Mouse (Mus musculus) liver (tissue): Measurements from ENCODE around the gene Exosc10.
A peak's percentile ranks its signal among the peaks of the same experiment; 100 is the strongest.

ENCODE experiments used
- DNase-seq: peaks from one replicate; pipeline ENCODE4 v3.0.0-alpha.2; 2020; ENCODE audit warnings: mixed read lengths

Exosc10 gene

GRCm38 (mm10) chr4:148558297-148559000 lies at the start of gene Exosc10:
Exosc10 (plus strand) TSS chr4:148558429.
- DNase-seq: peak; percentile 93

GRCm38 (mm10) chr4:148509450-148510084 lies 48.7 kb upstream of the Exosc10 start:
- DNase-seq: no peak

GRCm38 (mm10) chr4:148510691-148511090 lies 47.5 kb upstream of the Exosc10 start:
- DNase-seq: no peak

- DNase-seq: no peak
These were observed 46.9 kb upstream of the Exosc10 start for GRCm38 (mm10) chr4:148511334-148511733.

GRCm38 (mm10) chr4:148513021-148513559 lies 45.1 kb upstream of the Exosc10 start:
- DNase-seq: no peak

- no peak for DNase-seq
These were observed 42.9 kb upstream of the Exosc10 start for GRCm38 (mm10) chr4:148515313-148515712.

- no peak for DNase-seq
These were observed 40.4 kb upstream of the Exosc10 start for GRCm38 (mm10) chr4:148517809-148518208.

GRCm38 (mm10) chr4:148518235-148518795 lies 39.9 kb upstream of the Exosc10 start:
- no peak for DNase-seq

- no peak for DNase-seq
These were observed 34.7 kb upstream of the Exosc10 start for GRCm38 (mm10) chr4:148523538-148523937.

- no peak for DNase-seq
These were observed 30.9 kb upstream of the Exosc10 start for GRCm38 (mm10) chr4:148527158-148527910.

- DNase-seq: no peak
These were observed 27.9 kb upstream of the Exosc10 start for GRCm38 (mm10) chr4:148530351-148530750.

- no peak for DNase-seq
These were observed 27.5 kb upstream of the Exosc10 start for GRCm38 (mm10) chr4:148530778-148531177.

- no peak for DNase-seq
These were observed 26.9 kb upstream of the Exosc10 start for GRCm38 (mm10) chr4:148531341-148531740.

GRCm38 (mm10) chr4:148532516-148532915 lies 25.7 kb upstream of the Exosc10 start:
- DNase-seq: no peak

- DNase-seq: no peak
These were observed 24.5 kb upstream of the Exosc10 start for GRCm38 (mm10) chr4:148533613-148534328.

- DNase-seq: no peak
These were observed 22.4 kb upstream of the Exosc10 start for GRCm38 (mm10) chr4:148535876-148536275.

GRCm38 (mm10) chr4:148549106-148549505 lies 9.1 kb upstream of the Exosc10 start:
- DNase-seq: no peak

GRCm38 (mm10) chr4:148557766-148558165 lies 463 bp upstream of the Exosc10 start:
- no peak for DNase-seq

GRCm38 (mm10) chr4:148562676-148563075 lies 4.4 kb downstream of the Exosc10 start:
- DNase-seq: no peak

GRCm38 (mm10) chr4:148563595-148563994 lies 5.4 kb downstream of the Exosc10 start:
- DNase-seq: no peak

- no peak for DNase-seq
These were observed 11.9 kb downstream of the Exosc10 start for GRCm38 (mm10) chr4:148570138-148570537.

GRCm38 (mm10) chr4:148570693-148571295 lies 12.6 kb downstream of the Exosc10 start:
- no peak for DNase-seq
